Mouse (Mus musculus): ENCODE results near the gene Pzp.

The Pzp gene

GRCm38 (mm10) chr6:128526601-128527000 lies at the start of gene Pzp:
Gene Pzp (minus strand): TSS chr6:128526720.
- no peak for DNase-seq

DNA sequence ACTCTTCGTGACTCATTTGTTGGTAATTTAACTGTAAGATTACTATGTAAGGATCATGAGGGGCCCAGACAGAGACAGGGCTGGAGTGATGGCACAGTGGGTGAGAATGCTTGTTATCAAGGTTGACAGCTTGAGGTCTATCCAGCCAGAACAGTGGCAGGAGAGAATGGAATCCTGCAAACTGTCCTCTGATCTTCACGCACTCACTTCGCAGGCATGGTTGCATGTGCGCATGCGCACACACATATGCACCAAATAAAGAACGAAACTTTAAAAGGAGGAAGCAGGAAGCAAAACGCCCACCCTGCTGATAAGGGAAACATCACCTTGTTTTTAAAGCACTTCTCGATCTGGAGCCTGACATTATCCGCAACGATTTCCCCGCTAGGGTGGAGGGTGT lies 40.1 kb upstream of the Pzp start:
- no peak for DNase-seq

DNA sequence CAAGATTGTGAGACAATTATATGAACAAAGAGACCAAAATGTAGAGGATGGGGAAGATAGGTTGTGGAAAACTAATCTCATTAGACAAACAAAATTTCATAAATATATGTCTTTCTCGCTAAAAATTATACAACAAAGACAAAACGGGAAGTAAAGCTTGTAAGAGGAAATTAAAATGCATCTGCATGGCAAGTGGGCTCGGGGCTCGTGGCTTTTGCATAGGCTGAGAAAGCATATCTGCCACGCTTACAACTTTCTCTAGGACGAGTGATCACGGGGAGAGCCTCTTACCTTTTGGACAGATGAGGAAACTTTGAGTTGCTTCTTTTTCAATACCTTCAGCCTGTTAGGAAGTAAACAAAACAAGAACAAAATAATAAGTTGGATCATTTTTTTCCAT lies 27.5 kb upstream of the Pzp start:
- no peak for DNase-seq

- DNase-seq = no peak
Measured at GRCm38 (mm10) chr6:128549463-128550452, 23.2 kb upstream of the Pzp start.

DNA sequence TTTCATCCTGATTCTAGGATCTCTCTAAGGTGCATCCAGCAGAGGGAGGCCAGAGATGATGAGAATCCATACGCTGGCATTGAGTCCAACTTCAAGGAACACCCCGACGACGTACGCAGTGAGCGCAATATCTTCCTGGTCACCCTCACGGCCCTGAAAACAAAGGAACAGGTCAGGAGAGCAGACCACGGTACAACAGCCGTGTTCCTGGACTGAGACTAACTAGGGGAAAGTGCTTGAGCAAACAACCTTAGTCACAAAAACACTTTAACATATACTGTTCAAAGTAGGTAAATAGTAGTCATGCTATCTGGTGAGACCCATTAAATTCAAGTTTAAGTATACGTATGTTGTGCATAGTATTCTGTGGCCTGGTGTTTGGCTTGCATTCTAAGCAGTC lies 22.0 kb upstream of the Pzp start:
- no peak for DNase-seq

- DNase-seq = no peak
Measured at GRCm38 (mm10) chr6:128545402-128545801, 18.9 kb upstream of the Pzp start.

DNA sequence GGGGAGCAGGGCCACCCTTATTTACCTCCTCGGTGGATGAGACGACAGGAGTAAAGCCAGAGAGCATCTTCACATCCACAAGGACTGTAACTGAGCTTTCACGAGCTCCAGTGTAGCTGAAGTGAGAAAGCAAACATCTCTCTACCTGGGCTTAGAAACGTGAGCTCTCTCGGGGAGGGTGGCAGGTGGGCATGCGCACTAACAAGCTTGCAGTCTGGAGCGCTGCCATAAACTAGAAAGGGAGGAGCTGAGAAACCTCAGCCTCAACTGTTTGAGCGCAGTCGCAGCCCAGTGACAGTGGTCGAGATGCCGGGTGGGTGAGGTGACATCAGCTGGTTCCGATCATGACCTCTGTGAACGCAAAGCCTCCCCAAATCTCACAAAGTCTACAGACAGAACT lies 16.7 kb upstream of the Pzp start:
- no peak for DNase-seq

DNA sequence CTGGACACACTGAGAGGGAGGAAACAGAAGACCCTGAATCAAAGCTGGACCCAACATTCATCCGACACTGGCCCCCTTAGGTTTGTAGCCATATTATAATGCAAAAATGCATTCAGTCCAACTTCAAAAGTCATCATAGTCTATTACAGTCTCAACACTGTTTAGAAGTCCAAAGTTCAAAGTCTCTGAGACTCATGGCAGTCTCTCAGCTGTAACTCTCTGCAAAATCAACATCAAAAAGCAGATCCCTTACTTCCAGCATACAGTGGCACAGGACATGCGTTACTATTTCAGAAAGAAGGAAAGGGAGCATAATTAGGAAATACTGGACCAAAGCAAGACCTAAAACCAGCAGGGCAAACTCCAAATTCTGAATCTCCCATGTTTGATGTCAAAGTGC lies 8.7 kb upstream of the Pzp start:
- no peak for DNase-seq

DNA sequence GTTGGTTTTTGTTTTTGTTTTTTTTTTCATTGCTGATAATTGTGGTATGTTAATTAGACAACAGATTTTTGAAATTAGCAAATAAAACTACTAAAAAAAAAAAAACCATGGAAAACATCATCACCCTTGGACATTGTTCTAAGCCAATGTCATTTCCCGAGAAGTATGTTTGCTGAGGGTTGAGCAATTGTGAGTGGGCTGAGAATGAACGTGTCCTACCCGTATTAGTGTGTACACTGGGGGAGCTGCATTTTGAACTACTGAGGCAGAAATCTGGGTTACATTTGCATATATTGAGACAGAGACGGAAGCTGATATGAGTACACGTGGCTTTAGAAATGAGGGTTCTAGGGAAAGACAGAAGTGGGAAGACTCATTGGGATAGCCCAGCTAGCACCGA lies 6.8 kb upstream of the Pzp start:
- DNase-seq = no peak

DNA sequence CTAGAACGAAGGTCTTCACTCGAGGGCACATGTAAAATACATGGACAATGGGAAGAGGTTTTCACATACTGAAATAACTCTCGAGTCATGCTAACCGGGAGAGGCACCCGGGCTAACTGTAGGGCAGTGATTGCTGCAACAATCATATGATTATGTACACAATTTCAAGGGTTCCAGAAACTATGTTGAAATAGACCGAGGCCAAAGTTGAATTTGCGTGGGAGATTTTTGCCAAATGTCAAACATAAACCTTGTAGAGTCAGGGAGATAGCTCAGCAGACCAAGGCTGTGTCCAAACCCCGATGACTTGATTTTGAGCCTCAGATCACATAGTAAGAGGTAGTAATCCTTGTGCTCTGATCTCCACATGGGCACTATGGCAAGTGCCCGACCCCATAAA lies 6.2 kb upstream of the Pzp start:
- DNase-seq = no peak

GRCm38 (mm10) chr6:128528491-128528890 lies 2.0 kb upstream of the Pzp start:
- no peak for DNase-seq

DNA sequence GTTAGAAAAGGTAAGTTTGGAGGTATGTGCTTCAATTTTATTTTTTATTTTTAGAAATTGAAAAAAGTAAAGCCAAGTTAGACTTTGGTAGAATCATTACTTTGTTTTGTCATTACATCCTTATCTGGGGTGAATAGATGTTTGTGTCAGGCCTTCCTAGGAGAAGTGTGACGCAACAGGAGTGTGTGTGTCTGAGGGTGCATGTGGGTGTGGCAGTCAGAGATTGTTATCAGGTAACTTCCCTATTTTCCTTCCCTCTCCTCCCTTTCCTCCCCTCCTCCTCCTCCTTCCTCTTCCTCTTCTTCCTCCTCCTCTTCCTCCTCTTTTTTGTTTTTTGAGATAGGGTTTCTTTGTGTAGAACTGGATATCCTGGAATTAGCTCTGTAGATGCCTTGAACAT lies 590 bp upstream of the Pzp start:
- no peak for DNase-seq

- DNase-seq = no peak
Measured at GRCm38 (mm10) chr6:128525801-128526200, 719 bp downstream of the Pzp start.

DNA sequence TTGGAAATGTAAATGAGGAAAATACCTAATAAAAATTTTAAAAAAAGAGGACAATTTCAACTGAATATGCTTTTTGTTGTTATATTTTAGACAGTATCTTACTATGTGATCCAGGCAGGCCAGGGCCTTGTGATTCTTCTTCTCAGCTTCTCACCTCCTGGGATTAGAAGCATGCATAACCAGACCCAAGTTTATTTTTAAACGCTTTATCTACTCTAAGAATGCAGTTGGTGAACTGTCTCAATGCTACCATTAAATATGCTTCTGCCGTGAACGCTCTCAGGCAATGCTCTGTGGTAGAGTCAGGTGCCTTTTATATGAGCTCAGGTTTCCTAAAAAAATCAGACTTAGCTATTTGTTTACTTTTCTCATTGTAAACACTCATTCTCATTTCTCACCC lies 3.2 kb downstream of the Pzp start:
- no peak for DNase-seq

- no peak for DNase-seq
Measured at GRCm38 (mm10) chr6:128519159-128519558, 7.4 kb downstream of the Pzp start.

DNA sequence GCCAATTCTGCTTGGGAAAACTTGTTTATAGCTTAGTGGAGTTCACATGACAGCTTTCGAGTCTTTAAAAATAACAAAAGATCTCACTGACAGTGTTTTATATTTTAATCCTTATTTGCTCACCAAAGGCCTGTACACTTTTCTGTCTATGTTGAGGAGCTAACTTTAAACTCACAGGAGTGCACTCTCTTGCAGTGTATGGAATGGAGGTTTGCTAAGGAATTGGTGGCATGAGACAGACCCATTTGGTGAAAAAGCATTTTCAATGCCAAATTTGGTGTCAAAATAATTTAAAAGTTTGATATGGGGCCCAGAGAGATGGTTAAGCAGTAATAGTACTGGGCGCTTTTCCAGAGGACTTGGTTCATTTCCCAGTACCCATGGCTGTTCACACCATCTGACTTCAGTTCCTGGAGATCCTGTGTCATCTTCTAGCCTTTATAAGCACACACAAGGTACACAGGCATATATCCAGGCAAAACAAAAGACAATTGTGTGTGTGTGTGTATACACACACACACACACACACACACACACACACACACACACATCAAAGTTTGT lies 20.8 kb downstream of the Pzp start:
- DNase-seq = no peak

- no peak for DNase-seq
Measured at GRCm38 (mm10) chr6:128504743-128505142, 21.8 kb downstream of the Pzp start.

GRCm38 (mm10) chr6:128495346-128495745 lies 31.2 kb downstream of the Pzp start:
- no peak for DNase-seq

DNA sequence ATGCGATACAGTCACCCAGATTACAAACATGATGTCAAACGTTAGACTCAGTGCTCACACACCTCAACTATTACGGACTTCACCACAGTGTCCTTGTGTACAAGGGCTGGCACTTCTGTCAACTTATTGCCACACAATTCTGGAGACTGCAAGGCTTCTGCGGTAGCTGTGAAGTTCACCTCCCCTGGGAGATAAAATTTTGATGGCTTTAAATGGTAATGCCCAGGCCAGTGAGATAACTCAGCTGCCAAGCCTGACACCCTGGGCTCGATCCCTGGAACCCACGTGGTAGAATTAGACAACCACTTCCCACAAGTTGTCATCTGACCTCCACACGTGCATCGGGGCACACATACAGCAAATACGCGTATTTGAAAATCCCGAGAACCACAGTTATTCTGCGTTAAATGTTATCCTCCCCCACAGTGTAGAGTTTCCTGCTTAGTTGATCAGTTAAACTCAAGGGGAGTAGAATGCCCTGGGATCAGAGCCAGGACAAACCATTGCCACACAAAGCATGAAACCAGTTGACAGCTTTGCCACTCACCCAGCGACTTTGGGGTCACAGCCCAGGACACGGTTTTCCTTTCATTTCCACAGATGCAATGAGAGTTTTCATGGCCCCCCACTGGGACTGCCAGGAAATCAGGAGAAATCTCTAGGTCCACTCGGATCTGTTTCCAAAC lies 31.7 kb downstream of the Pzp start:
- no peak for DNase-seq

GRCm38 (mm10) chr6:128491916-128492315 lies 34.6 kb downstream of the Pzp start:
- no peak for DNase-seq

- no peak for DNase-seq
Measured at GRCm38 (mm10) chr6:128490141-128490540, 36.4 kb downstream of the Pzp start.

GRCm38 (mm10) chr6:128487736-128488135 lies 38.8 kb downstream of the Pzp start:
- DNase-seq = no peak

- peak; percentile 97 for DNase-seq
Measured at GRCm38 (mm10) chr6:128479463-128480454, 46.8 kb downstream of the Pzp start.
